Mouse (Mus musculus): ENCODE results near the gene Tmtc1.

GRCm38 (mm10) chr6:148397270-148397669, 46.9 kb downstream of the Tmtc1 start:
- TF ChIP-seq POLR2A (IDR thresholded peaks at IDR 0.05; ENCODE audit: borderline replicate concordance, low read depth, low read length) (no peak), CTCF (IDR thresholded peaks at IDR 0.05; ENCODE audit: low read depth, low read length) (no peak)

Measured in bone marrow macrophage, adult 2 months (primary cell).